Mouse (Mus musculus) testis, postnatal 14 days (tissue): ENCODE results near the gene Dagla.

Experiments
- DNase-seq: peaks from one replicate; pipeline ENCODE4 v3.0.0; 2021; ENCODE audit warnings: low spot score

Gene Dagla

DNA sequence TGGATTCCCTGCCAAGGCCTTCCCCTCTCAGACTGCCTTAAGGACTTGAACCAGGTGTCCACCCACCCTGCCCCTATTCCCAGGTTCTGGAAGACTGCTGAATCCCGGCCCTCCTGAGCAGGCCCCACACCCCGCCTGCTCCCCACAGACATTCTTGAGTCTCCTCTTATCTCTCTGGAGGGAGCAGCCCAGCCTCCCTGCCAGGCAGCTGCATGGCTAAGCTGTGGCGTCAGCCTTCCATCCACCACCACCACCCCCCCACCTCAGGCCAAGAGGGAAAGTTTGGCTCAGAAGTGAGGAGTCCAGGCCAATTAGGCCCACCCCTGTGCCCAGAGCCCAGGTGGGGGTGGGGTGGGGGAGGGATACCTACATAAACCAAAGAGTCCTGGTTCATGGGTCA lies 66.2 kb downstream of the Dagla start:
- no peak for DNase-seq

DNA sequence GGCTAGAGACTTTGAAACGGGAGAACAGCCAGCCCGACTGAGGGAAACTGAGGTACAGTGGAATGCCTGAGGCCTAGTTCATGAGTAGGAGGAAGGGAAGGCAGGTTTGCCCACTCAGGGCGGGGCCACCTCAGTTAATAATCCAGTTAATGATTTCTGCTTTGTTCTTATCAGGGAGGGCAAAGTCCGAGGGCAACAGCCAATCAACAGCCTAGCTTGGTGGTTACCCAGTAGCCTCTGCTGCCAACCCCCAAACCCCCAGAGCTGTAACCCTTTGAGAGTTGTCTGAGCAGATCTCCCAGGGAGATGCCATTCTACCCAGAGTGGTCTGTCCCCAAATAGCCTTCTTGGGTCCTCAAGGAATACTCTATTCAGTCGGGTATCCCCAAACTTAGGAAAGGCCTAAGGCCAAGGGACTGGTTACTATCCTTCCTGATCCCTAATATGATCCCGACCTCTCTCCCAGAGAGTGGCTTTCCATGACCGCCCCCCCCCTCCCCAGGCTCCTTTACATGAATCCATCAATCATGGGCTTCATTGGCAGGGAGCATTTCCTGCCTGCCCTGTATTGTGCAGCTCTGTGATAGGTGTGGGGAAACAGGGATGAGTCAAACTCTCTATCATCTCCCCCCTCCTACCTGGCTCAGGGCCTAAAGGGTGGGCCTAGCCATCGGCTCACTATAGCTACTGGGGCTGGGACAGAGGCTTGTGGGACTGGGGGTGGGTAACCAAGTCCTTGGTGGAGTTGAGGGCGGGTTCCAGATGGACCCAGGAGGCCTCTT lies 68.7 kb downstream of the Dagla start:
- no peak for DNase-seq

DNA sequence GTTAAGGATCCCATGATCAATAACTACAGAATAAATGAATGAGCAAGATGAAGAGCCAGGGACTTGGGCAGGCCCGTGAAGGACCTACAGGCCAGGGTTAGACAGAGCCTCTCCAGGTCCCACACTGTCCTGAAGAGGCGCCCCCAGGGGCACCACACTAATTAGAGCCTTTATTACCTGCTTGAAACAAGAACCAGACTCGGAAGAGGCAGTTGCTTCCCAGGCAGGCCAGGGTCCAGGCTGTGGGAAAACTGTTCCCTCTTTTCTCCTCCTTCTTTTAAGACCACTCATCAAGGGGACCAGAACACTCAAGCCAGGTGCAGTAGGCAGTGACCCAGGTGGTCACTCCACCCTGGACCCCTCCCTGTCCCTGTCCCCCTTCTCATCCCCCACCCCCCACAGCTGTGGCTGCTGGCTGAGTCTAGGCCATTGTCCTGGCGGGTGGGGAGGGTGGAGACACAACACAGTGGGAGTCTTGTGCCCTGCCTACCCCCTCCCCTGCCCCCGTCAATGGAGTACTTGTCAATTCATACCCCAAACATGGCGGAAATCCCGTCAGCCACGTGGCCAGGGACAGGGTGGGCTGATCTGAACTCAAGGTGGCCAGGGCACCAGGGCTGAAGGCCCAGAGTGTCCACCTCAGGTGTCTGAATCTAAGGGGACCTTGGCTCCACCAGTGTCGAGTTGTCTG lies 72.2 kb downstream of the Dagla start:
- DNase-seq = no peak

DNA sequence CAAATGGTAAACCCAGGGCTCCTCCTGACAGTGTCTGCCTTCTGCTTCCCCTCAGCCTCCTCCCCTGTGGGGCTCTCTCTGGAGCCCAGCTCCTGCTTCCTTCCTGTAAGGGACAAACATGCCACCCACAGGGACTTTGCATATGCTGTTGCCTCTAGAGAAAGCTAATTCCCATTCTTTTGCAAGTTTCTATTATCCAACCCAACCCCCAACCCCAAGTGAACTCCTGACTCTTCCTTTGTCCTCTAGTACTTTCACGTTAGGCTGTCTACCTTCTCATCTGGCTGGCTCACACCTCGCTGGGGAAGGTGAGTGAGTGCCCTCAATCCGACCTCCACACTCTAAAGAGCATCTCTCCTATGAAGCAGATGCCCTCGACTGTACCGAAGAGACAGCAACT lies 72.8 kb downstream of the Dagla start:
- DNase-seq = no peak

DNA sequence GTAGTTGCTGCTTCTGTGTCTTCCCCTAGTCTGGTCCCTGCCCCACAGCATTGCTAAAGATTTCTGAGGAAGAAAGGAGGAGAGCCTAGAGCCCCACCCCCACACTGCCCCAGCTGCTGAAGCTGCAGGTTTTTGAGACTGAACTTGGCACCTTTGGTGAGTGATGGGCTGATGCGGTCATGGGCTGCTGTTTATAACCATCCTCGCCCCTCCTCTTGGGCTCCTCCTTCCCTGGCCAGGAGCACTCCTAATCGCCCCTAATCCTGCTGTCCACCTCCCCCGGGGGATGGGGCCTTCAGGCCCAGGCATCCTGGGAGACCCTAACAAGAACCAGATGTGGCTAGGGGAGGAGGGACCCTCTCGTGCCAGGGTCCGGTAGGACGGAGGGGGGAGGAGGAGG lies 73.7 kb downstream of the Dagla start:
- no peak for DNase-seq

DNA sequence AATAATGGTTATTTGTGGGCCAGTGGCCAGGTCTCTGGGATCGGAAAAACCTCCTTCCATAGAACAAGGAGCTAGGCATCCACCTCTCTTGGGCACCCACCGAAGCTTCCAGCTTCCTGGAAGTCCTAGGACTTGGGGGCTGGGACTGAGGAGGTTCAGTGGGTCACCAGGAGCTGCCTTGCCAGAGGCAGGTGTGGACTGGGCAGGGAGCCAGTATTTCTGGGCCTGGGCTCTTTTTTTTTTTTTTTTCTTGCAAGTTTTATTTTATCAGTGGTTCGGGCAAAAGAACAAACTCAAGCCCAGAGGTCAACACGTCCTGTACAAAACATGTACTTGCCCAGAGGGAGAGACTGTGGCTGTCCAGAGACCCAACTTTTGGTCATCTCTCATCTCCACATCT lies 78.9 kb downstream of the Dagla start:
- no peak for DNase-seq

DNA sequence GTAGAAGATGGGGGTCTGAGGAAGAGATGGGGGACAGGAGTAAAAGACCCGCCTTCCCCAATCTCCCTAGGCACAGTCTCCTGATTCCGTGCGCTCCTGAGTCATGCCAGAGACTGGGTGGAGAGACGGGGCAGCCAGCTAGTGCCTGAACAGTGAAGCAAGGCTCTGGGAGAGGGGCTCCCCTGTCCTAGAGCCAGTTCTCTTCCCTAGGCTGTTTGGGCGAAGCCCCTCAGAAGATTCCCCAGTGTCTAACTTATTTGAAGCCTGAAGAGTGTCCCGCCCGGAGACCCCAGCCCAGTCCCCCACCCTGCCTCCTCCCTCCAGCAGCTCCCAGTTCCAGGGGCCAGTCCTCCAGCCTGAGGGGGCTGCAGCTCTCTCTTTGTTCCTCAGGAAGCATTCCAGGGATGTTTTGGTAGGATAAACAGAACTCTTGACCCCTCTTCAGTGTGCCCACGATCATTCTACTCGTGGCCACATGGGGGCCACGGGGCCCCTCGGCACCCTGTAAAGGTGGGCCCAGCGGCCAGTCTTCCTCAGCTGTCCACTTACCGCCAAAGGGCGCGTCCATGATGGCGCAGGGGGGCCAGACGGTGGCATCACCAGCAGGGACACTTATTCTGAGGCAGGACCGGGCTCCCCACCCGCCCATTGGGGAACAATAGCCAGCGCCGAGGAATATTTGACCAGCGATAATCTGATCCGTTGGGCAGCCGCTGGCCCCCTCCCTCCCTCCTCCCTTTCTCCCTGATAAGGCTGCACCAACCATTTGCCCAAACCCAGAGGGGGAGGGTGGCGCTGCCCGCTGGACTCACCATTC lies 79.8 kb downstream of the Dagla start:
- no peak for DNase-seq

DNA sequence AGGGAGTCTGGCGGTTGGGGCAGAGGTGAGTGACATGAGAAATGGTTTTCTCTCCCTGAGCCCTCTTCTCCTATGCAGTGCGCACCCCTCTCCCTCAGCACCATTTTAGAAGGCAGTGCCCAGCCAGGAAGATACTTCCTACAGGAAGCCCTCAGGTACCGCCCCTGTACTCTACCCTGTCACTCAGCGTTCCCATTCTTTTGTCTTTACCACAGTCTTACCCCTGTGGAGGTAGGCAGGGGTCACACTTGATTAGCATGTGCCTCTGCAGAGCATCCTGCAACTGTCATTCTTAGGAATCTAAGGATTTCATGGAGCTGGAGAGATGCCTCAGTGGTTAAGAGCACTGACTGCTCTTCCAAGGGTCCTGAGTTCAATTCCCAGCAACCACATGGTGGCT lies 81.1 kb downstream of the Dagla start:
- no peak for DNase-seq

DNA sequence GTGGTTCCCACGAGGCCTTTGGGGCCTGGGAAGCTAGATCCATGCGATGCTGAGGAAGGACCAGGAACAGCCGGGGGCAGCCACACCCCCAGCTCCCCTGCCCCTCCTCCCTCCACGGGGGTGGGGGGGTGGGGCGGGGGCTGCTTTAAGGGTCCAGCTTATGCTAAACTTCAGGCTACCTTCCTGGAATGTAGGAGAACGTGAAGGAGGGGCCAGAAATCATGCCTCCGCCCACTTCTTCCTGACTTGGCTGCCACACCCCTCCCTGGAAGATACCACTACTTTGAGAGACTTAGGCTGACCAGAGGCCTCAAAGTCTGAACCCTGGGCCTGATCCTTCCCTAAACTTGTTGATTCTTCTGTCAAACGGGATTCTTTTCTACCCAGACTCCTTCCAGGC lies 82.0 kb downstream of the Dagla start:
- DNase-seq = no peak

DNA sequence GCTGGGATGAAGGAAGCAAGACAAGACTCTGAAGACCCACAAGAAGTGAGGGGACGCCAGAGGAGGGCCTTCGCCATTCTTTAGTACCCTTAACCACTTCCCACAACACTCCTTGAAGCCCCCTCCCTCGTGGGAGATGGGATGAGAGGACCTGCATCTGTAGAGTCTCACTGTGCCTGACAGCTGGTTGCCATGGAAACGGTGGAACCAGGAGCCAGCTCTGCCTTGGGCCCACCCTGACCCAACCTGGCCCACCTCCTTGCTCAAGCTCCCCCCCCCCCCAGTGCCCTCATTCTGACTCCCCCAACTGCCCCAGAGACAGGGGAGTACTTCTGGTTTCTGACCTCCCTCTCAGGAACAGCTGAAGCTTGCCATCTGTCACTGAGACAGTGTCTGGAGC lies 83.1 kb downstream of the Dagla start:
- DNase-seq = no peak

DNA sequence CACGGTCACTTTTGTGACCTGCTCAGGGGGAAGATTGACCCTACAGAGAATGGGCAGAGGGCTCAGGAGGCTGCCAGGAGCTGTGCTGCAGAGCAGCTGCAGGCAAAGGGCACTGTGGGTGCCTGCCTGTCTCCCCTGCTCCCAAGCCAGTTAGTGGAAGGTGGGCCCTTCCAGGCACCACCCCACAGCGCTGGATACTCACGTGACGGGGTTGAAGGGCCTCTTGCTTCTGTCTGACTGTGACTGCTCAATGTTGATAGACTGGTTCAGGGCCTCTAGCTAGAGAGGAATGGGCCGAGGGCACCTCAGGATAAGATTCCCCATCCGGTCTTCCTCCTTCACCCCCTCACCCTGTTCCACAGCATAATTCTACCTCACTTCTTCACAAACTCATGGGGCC lies 85.1 kb downstream of the Dagla start:
- no peak for DNase-seq

DNA sequence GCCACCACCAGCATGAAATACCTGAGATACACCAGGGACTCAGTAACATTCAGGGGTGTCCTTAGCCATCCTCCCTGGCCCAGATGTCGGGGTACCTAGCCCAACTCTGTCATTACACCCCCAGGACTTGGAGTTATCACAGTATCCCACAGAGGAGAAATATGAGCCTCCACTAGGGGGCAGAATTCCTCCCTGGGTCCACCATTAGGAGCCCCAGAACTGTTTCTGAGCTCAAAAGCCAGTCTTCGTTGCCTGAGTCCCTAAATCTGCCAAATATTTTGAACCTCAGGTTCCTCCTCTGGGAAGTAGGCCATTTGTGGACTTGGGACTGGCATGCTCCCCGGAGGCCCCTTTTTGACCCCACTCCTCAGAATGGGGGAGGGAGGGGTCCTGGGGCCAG lies 85.6 kb downstream of the Dagla start:
- no peak for DNase-seq

DNA sequence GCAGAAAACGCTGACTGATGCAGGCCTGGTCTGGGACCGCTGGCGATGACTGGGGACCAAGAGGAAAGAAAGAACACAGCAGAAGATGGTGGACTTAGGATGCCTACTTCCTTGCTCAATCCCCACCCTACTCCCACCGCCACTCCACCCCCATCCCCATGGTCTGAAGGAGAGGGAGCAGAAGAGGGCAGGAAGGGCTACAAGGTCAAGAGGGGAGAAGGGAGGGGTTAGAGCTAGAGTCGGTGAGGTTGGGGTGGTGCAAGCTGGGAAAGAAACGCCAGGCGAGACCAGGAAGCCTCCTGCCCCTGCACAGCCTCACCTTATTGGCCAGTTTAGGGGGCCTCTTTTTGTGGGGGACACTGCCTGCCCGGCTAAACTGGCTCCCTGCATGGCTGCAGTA lies 88.6 kb downstream of the Dagla start:
- no peak for DNase-seq

DNA sequence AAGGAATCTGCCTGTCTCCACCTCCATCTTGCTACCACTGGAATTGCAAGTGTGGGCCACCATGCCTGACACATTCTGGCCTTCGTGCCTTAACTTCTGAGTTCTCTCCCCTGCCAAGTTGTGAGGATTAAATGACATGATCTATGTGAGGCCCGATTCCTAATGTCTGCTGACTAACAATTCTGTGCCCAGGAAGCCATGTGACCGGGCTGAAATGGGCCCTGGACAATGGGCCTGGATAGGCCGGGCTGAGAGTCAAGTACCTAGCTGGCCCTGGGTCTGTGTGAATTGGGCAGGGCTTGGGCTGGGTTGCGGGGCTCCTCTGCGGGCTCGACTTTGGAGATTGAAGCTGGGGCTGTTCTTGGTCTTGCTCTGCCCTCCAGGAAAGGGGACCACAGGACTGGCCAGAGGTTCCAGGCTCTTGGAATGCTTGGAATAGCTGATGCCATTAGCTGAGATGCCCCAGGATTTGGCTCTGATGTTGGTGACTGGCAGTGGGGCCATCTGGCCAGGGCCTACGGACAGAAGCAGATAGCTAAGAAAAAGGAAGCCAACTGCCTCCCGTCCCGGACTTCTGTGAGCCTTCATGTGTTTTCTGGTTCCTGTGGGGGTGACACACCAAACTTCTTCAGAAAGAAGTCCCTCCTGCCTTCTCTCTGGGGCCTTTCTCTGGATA lies 90.7 kb downstream of the Dagla start:
- DNase-seq = no peak

DNA sequence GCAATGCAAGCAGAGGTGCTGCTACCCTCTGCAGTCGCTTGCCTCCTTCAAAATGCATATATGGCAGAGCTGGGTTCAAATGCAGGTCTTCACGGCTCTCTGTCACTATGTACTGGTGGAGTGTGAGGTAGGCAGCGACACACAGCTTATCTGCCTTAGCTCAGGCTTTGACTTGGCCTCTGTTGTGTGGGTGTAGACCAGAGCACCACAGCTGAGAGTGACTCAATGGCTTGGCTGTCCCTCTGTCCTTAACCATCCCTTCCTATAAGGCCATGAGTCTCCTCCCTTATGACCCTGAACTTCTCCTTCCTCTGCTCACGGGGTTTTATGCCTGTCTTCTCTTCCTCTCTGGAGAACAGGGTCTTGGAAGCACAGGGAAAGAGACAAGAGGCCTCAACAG lies 93.8 kb downstream of the Dagla start:
- no peak for DNase-seq

DNA sequence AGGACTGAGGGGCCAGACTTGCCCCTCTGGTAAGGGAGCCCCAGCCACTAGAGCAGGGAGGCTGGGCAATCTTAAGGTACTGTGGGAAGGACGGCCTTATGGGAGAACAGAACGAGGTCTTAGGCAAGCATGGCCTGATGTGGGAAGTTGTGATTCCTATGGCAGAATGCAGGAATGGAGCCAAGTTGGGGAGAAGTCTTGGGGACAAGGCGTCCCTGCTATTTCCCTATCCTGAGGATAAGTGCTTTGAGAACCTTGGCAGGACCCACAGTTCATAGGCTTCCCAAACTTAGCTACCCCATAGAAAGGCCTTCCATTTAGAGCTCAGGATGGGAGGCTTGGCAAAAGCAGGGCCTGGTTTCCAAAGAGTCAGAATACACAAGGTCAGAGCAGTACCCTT lies 95.8 kb downstream of the Dagla start:
- no peak for DNase-seq

DNA sequence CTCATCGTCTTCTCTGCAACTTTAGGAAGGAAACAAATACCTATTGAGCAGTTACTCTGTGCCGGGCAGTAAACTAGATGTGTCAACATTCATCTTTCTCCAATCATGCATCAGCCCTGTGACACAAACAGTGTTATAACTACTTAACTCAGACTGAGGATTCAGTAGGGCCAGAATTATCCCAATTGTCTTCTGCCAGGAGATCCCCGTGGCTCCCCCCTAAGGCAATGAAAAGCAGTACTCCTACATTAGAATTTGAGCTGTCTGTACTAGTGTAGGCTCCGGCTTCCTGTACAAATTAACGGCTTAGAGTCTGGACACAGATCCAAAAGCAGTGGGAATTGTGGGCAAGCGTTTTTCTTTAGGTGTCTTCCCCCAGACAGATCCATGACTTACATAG lies 99.6 kb downstream of the Dagla start:
- no peak for DNase-seq

DNA sequence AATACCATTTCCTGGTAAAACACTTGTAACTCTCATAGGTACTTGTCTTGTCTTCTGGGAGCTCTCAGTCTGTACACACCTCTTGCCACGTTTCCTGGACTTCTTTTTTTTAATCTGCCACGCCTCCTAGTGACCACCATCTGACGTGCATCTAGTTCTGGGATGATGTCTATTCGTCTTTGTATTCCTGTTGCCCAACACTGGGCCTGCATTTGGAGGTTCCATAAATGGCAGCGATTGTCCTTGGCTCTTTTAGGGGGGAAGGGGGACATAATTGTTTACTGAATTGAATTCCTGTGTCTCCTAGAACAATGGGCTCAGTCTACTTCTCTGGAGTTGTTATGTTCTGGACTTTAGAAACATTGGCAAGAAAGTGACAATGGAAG lies 100.1 kb downstream of the Dagla start:
- no peak for DNase-seq

DNA sequence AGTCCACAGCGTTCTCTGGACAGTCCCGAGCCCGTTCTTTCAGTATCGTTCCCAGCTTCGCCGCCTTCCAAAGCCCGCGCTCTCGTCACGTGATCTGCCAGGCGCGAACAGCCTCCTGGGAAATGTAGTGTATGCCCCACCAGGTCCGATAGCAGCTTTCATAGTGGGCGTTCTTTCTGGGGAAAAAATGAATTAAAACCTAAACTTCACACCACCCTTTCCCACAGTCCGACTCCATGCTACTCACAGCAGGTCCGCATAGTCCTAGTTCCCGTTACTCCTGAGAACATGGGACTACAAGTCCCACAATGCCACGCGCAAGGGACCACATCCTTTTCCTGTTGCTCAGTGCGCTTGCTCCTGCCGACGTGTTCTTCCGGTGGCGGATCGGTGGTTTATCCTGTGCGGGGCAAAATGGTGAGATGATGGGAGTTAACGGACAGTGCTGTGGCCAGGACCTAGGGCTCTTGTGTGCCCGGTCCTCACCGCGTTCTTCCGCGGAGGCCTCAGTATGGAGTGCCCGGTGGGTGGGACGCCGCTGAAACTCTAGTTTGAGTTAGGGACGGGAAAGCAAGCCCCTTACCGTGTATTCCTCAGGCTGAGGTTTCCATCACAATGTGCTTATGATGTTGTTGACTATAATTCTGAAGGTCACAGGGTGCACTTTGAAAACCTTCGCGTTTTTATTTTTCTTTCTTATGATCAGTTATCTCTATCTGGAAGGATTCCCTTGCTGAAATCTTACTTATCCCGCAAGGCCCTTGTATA lies 100.6 kb downstream of the Dagla start, which contains the start of the genes Tmem258 and Fen1:
Gene Tmem258, plus strand, starts transcription at position 167 of the 768 bp plus-strand sequence.
Gene Fen1, minus strand, starts transcription at position 322 of the 768 bp plus-strand sequence.
- DNase-seq = peak; percentile 90

DNA sequence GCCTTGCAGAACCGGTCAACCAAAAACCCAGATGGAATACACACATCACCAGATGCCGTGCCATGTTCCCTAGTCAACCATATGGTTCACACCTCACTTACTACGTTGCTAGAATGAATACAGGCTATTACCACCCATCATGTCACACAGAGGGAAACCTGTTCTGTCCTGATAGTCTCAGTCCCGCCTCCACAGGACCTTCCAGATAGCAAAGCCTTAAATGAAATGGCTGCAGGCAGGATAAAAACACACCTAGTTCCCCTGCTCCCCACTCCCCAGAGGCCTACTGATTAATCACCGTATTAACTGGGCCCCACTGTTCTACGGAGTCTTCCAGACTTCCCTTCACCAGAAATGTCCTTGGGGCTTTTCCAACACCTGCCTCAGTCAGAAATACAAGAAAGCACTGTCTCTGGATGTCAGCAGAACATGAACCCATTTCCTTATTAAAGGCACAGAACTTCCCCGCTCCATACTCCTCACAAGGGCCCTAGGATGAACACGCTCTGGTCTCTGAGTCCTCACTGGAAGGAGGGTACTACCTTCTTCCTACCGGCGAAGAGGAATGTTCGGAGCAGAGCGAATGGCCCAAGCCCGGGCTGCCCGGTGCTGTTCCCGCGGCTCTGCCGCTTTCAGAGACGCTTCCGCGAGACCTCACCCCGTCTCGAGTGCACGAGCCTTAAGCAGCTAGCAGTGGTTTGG lies 101.4 kb downstream of the Dagla start:
- no peak for DNase-seq

DNA sequence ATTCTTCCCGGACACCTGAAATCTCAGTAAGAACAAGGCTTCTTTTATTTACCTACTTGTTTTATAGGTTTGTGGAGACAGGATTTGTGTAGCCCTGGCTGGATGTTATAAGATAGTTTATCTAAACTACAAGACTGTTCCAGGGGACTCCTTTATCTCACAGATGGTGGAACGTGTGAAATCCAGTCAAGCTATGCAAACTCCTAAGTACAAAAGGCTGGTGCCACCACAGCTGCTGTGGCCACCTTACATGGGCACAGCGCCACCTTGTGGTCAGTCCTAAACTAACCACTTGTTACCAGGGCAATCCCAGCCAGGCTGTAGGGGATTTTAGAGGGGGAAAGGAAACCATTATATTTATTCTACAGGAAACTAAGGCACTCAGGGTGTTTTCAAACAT lies 106.0 kb downstream of the Dagla start:
- DNase-seq = peak; percentile 60
